Mouse (Mus musculus) kidney, embryonic 15.5 days (tissue): Measurements from ENCODE around the gene Pes1. TPM values are rescaled to one million over a fixed set of nuclear protein-coding genes. Genes with fewer than 3 reads are reported as not detected.

Experiments
- ATAC-seq: fragments of 200-750 bp; cut with Nextera tagmentation; replicated peaks from 2 replicates; pipeline ENCODE4 v1.8.0; 2017; ENCODE audit warnings: moderate TSS enrichment; ENCODE audit not compliant: low FRiP score
- H3K27ac ChIP-seq: fragments of 300-500 bp; sonication (generic); 2 replicates; pipeline ENCODE4 v1.5.1; 2015; ENCODE audit warnings: mild to moderate bottlenecking, inconsistent platforms
- H3K27me3 ChIP-seq: fragments of 300-500 bp; sonication (generic); 2 replicates; pipeline ENCODE4 v1.6.1; 2015; ENCODE audit warnings: inconsistent platforms
- H3K36me3 ChIP-seq: fragments of 300-500 bp; sonication (generic); 2 replicates; pipeline ENCODE4 v1.6.1; 2015; ENCODE audit warnings: inconsistent platforms
- H3K4me1 ChIP-seq: fragments of 300-500 bp; sonication (generic); 2 replicates; pipeline ENCODE4 v1.6.1; 2015; ENCODE audit warnings: inconsistent platforms
- H3K4me2 ChIP-seq: fragments of 300-500 bp; sonication (generic); 2 replicates; pipeline ENCODE4 v1.6.1; 2015; ENCODE audit warnings: moderate library complexity, mild to moderate bottlenecking, inconsistent platforms
- H3K4me3 ChIP-seq: fragments of 300-500 bp; sonication (generic); replicated peaks from 2 replicates; pipeline ENCODE4 v1.5.1; 2015; ENCODE audit warnings: mild to moderate bottlenecking, inconsistent platforms
- H3K9ac ChIP-seq: fragments of 300-500 bp; sonication (generic); 2 replicates; pipeline ENCODE4 v1.6.1; 2015; ENCODE audit warnings: mild to moderate bottlenecking, inconsistent platforms
- H3K9me3 ChIP-seq: fragments of 300-500 bp; sonication (generic); replicated peaks from 2 replicates; pipeline ENCODE4 v1.6.1; 2016; ENCODE audit warnings: inconsistent platforms
- WGBS: fragments of 180-500 bp; shearing (Covaris S2); methylation state at CpG from one replicate; pipeline ENCODE4 v1.1.7; 2015; ENCODE audit warnings: mixed read lengths; 5-methylcytosine and 5-hydroxymethylcytosine counted together
- polyA plus RNA-seq: library from polyadenylated mRNA; unstranded; fragments of >200 nt; fragmentation: Nextera tagmentation; extraction: Ambion mirVana; gene quantifications from 2 replicates; pipeline ENCODE4 v1.2.1, GENCODE M21; 2015

Gene Pes1
- polyA plus RNA-seq, result 95.1 and 95.5 TPM in 2 replicates

DNA sequence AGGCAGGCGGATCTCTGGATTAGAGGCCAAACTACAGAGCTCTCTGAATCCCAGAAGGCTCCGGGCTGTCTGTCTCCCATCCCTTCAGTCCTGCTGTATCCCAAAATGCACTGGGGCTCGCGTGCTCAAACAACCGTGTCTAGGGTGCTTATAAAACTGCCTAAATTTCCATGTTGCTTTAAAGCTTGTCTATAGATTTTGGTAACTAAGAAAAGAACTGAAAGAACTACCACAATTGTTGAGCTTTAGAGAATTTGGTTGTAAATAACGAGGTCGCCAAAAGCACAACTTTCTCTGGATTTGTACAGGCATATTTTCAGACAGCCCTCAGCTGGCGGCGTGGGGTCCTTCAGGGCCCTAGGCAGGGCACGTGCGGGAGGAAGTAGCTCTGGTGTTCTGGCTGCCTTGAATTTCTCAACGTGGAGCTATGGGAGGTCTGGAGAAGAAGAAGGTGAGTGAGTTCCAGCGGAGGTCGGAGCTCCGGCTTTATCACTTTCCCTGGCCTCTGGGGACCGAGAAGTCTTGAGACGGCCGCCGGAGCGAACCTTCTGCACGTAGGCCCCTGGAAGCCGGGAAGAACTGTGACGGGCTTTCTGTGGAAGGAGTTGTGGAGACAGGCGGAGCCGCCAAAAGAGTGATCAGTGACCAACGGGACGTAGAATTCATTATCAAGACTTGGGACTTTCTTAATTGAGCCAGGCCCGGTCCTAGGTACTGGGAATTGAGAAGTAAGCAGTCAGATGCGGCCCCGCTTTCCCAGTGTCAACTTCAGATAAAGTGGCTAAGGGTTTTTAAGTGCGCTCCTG is at the start of gene Pes1:
Pes1 (plus strand) TSS at position 366 of the 806 bp plus-strand sequence.
- under 1% methylated on average over 31 of the region's 31 CpGs for WGBS
- H3K9me3 ChIP-seq, result no peaks in the 10 kb centered on the region
- H3K4me1 ChIP-seq, result peaks cover 15% of the 10 kb centered on the region
- peak; percentile 92 for ATAC-seq
- H3K4me3 ChIP-seq, result peak within 1 kb of the TSS; percentile 77
- H3K9ac ChIP-seq, result peak within 1 kb of the TSS; percentile 78
- no peaks in the 10 kb centered on the region for H3K27me3 ChIP-seq
- H3K27ac ChIP-seq, result peak within 1 kb of the TSS; percentile 78
- H3K36me3 ChIP-seq, result peaks cover 25% of the 10 kb centered on the region
- H3K4me2 ChIP-seq, result peak within 1 kb of the TSS; percentile 69

GRCm38 (mm10) chr11:3914109-3914840 is 49.5 kb upstream of the Pes1 start, which contains the start of gene Slc35e4:
Gene Slc35e4, minus strand, starts transcription at chr11:3914664.
- H3K4me3 ChIP-seq, result peak within 1 kb of the TSS; percentile 66
- peak within 1 kb of the TSS; percentile 37 for H3K9ac ChIP-seq
- no peaks in the 10 kb centered on the region for H3K9me3 ChIP-seq
- ATAC-seq, result peak; percentile 75
- peak within 1 kb of the TSS; percentile 94 for H3K4me2 ChIP-seq
- peaks cover 17% of the 10 kb centered on the region for H3K27me3 ChIP-seq
- H3K36me3 ChIP-seq, result peaks cover 3% of the 10 kb centered on the region; the same call in 1 of the 2 replicates
- peak within 1 kb of the TSS; percentile 69 for H3K27ac ChIP-seq
- WGBS, result under 1% methylated on average over 28 of the region's 28 CpGs
- peaks cover 42% of the 10 kb centered on the region for H3K4me1 ChIP-seq

- peaks cover 23% of the 10 kb centered on the region for H3K36me3 ChIP-seq
- peaks cover 13% of the 10 kb centered on the region for H3K4me1 ChIP-seq
- H3K4me2 ChIP-seq, result no peak overlapping the region
- no peak overlapping the region for H3K4me3 ChIP-seq
- H3K27me3 ChIP-seq, result no peaks in the 10 kb centered on the region
- no peak overlapping the region for H3K9ac ChIP-seq
- no peak overlapping the region for H3K27ac ChIP-seq
- 61% methylated on average over 1 of the region's 1 CpGs for WGBS
- no peaks in the 10 kb centered on the region for H3K9me3 ChIP-seq
- no peak for ATAC-seq
Observed at GRCm38 (mm10) chr11:3918738-3919137, 45.0 kb upstream of the Pes1 start.

- H3K4me1 ChIP-seq, result 0 out of 2 replicates have a peak, but pooled peaks cover 3% of the 10 kb centered on the region
Observed at GRCm38 (mm10) chr11:3920476-3920875, 43.3 kb upstream of the Pes1 start.

DNA sequence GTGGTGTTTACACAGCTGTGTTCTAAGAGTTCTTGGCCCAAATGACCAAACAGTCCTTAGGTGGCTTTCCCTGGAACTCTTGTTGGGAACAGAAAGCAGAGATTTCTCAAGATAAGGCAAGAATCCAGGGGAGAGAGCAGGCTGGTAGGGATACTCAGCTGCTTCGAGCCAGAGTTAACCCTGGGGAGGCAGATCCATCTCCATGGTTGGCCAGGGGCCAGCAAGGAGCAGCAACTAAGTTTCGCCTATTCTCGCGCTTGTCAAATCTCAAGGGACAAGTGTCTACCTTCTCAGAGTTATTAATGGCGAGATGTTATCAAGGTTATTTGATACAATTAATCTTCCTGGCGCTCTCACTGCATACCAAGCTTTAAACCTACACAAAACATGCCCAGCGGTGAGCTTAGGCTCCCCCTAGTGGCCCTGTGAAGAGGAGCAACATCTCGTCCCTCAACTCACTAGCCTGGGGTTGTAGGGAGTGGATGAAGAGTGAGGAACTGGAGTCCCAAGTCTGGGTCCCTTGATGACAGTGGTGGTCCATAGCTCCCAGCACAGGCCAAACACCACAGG is 42.4 kb upstream of the Pes1 start:
- 31% methylated on average over 8 of the region's 8 CpGs for WGBS
- H3K4me3 ChIP-seq, result no peak overlapping the region

More at GRCm38 (mm10) chr11:3920476-3920875, 43.3 kb upstream of the Pes1 start:
- Histone ChIP-seq H3K9ac (no peak overlapping the region), H3K4me3 (no peak overlapping the region), H3K27me3 (no peaks in the 10 kb centered on the region), H3K4me2 (no peak overlapping the region), H3K27ac (no peak overlapping the region), H3K36me3 (peaks cover 37% of the 10 kb centered on the region), H3K9me3 (no peaks in the 10 kb centered on the region)
- 82% methylated on average over 7 of the region's 7 CpGs for WGBS
- ATAC-seq, result no peak

GRCm38 (mm10) chr11:3922115-3922514 is 41.7 kb upstream of the Pes1 start:
- Histone ChIP-seq H3K4me3 (no peak overlapping the region), H3K36me3 (peaks cover 52% of the 10 kb centered on the region), H3K4me2 (no peak overlapping the region), H3K27me3 (no peaks in the 10 kb centered on the region), H3K4me1 (0 out of 2 replicates have a peak, but pooled peaks cover 3% of the 10 kb centered on the region), H3K9ac (no peak overlapping the region), H3K9me3 (no peaks in the 10 kb centered on the region), H3K27ac (no peak overlapping the region)
- no peak for ATAC-seq
- WGBS, result 95% methylated on average over 9 of the region's 9 CpGs

More for the DNA sequence above, 42.4 kb upstream of the Pes1 start:
- no peaks in the 10 kb centered on the region for H3K9me3 ChIP-seq
- no peak overlapping the region for H3K4me2 ChIP-seq
- no peak overlapping the region for H3K9ac ChIP-seq
- peaks cover 45% of the 10 kb centered on the region for H3K36me3 ChIP-seq
- no peak overlapping the region for H3K27ac ChIP-seq
- no peak for ATAC-seq
- 0 out of 2 replicates have a peak, but pooled peaks cover 3% of the 10 kb centered on the region for H3K4me1 ChIP-seq
- H3K27me3 ChIP-seq, result no peaks in the 10 kb centered on the region

DNA sequence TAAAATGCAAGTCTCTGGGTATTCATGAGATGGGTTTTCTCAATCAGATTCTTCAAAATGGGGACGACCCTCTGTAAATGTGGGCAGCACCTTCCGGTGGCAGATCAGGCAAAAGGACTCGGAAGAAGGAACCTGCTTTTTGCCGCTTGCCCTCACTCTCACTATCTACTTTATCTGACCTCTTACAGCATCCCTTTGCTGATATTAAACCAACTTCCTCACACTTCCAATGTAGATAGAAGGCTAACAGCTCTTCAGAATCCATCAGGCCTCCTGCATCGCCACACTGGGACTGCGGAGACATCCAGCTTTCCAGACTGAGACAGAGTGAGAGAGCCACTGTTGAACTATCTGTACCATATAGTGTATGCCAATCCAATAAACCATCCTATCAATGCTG is 41.0 kb upstream of the Pes1 start:
- Histone ChIP-seq H3K36me3 (peaks cover 49% of the 10 kb centered on the region), H3K4me3 (no peak overlapping the region), H3K9me3 (no peaks in the 10 kb centered on the region), H3K27me3 (no peaks in the 10 kb centered on the region), H3K4me1 (0 out of 2 replicates have a peak, but pooled peaks cover 3% of the 10 kb centered on the region), H3K4me2 (no peak overlapping the region), H3K27ac (no peak overlapping the region), H3K9ac (no peak overlapping the region)
- ATAC-seq, result no peak
- 95% methylated on average over 6 of the region's 6 CpGs for WGBS

DNA sequence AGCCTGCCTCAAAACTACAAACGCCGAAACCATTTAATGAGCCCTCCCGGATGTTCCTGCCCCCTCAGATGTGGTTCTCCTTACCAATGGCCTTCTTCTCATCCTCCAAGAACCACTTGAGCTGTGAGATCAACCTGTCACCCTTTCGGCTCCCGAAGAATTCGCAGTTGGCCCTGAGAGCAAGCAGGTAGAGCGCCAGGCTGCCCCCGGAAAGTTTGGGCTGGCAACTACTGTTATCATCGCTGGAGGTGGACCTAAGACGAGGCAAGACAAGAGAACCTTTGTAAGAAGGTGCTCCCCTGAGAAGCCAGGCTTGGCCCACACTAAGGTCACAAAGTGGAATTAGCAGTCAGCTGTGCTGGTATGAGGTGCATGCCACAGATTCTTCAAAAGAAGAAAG is 37.9 kb upstream of the Pes1 start:
- H3K27ac ChIP-seq, result no peak overlapping the region
- H3K27me3 ChIP-seq, result no peaks in the 10 kb centered on the region
- peaks cover 7% of the 10 kb centered on the region for H3K4me1 ChIP-seq
- no peak overlapping the region for H3K4me2 ChIP-seq
- ATAC-seq, result no peak
- no peak overlapping the region for H3K9ac ChIP-seq
- no peaks in the 10 kb centered on the region for H3K9me3 ChIP-seq
- H3K4me3 ChIP-seq, result no peak overlapping the region
- WGBS, result 94% methylated on average over 10 of the region's 10 CpGs
- H3K36me3 ChIP-seq, result peaks cover 49% of the 10 kb centered on the region

GRCm38 (mm10) chr11:3930019-3930418 is 33.8 kb upstream of the Pes1 start:
- Histone ChIP-seq H3K4me1 (peaks cover 17% of the 10 kb centered on the region), H3K9ac (no peak overlapping the region), H3K4me2 (peak overlapping the region; percentile 72; the same call in 1 of the 2 replicates), H3K4me3 (no peak overlapping the region), H3K36me3 (peaks cover 16% of the 10 kb centered on the region), H3K27me3 (no peaks in the 10 kb centered on the region), H3K9me3 (no peaks in the 10 kb centered on the region), H3K27ac (no peak overlapping the region)
- no peak for ATAC-seq
- 77% methylated on average over 4 of the region's 4 CpGs for WGBS

DNA sequence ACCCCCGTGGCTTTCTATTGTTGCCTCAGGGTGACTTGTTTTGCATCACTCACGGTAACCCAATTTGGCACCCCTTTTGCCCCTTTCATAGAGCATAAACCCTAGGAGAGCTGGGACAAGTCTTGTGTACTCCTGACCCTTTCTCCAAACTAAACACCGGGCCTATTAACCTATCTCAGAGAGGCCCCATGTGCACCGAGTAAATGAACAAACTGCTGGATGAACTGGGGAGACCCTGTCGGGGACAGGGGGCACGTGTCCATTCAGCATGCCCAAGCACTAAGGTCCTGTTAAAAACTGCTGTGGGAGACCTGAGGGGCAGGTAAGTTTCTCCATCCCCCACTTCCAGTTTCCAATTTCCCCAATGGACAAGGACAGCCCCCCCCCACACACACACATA is 32.8 kb upstream of the Pes1 start:
- Histone ChIP-seq H3K4me3 (peak overlapping the region; percentile 54), H3K27me3 (no peaks in the 10 kb centered on the region), H3K4me1 (peaks cover 17% of the 10 kb centered on the region), H3K9ac (peak overlapping the region; percentile 41), H3K4me2 (peak overlapping the region; percentile 72), H3K9me3 (no peaks in the 10 kb centered on the region), H3K36me3 (peaks cover 11% of the 10 kb centered on the region), H3K27ac (peak overlapping the region; percentile 48; the same call in 1 of the 2 replicates)
- WGBS, result 28% methylated on average over 6 of the region's 6 CpGs
- peak; percentile 20; the same call in 1 of the 2 replicates for ATAC-seq

- Histone ChIP-seq H3K4me2 (peak within 1 kb of the TSS; percentile 72), H3K4me1 (peaks cover 17% of the 10 kb centered on the region), H3K36me3 (peaks cover 4% of the 10 kb centered on the region; the same call in 1 of the 2 replicates), H3K27ac (peak within 1 kb of the TSS; percentile 48; the same call in 1 of the 2 replicates), H3K27me3 (no peaks in the 10 kb centered on the region), H3K4me3 (peak within 1 kb of the TSS; percentile 54), H3K9ac (peak within 1 kb of the TSS; percentile 41), H3K9me3 (no peaks in the 10 kb centered on the region)
- WGBS, result under 1% methylated on average over 26 of the region's 26 CpGs
- peak; percentile 71 for ATAC-seq
Observed at GRCm38 (mm10) chr11:3931511-3932211, 32.1 kb upstream of the Pes1 start, which contains the start of gene Tcn2. Gene Tcn2, minus strand, starts transcription at chr11:3932159.
